Mouse (Mus musculus): ENCODE results near the gene Plekhj1.

Plekhj1 gene

GRCm38 (mm10) chr10:80754594-80755290 lies 43.7 kb downstream of the Plekhj1 start, which contains the start of gene Dot1l:
Dot1l (plus strand) TSS chr10:80755206.
- no peak for DNase-seq (ENCODE audit: extremely low read depth, low read depth, low spot score)

GRCm38 (mm10) chr10:80752079-80752625 lies 46.3 kb downstream of the Plekhj1 start:
- no peak for DNase-seq (ENCODE audit: extremely low read depth, low read depth, low spot score)

- DNase-seq (ENCODE audit: extremely low read depth, low read depth, low spot score), result no peak
Observed at GRCm38 (mm10) chr10:80751188-80751832, 47.1 kb downstream of the Plekhj1 start.

- no peak for DNase-seq (ENCODE audit: extremely low read depth, low read depth, low spot score)
Observed at GRCm38 (mm10) chr10:80748609-80749008, 49.8 kb downstream of the Plekhj1 start.

- DNase-seq (ENCODE audit: extremely low read depth, low read depth, low spot score), result no peak
Observed at GRCm38 (mm10) chr10:80747410-80747809, 51.0 kb downstream of the Plekhj1 start.

Measured in fat pad, adult 2 months (tissue).